Mouse (Mus musculus): ENCODE results near the gene H2afx. TPM values are rescaled to one million over a fixed set of nuclear protein-coding genes. Genes with fewer than 3 reads are reported as not detected.
"Not testable (repeated sequence)": the region's sequence is repeated elsewhere in the genome, so short reads cannot be mapped to it uniquely, and the experiment has no call there.

H2afx gene
- total and polyA plus RNA-seq, 2 experiments: 5.6 to 23.6 TPM

DNA sequence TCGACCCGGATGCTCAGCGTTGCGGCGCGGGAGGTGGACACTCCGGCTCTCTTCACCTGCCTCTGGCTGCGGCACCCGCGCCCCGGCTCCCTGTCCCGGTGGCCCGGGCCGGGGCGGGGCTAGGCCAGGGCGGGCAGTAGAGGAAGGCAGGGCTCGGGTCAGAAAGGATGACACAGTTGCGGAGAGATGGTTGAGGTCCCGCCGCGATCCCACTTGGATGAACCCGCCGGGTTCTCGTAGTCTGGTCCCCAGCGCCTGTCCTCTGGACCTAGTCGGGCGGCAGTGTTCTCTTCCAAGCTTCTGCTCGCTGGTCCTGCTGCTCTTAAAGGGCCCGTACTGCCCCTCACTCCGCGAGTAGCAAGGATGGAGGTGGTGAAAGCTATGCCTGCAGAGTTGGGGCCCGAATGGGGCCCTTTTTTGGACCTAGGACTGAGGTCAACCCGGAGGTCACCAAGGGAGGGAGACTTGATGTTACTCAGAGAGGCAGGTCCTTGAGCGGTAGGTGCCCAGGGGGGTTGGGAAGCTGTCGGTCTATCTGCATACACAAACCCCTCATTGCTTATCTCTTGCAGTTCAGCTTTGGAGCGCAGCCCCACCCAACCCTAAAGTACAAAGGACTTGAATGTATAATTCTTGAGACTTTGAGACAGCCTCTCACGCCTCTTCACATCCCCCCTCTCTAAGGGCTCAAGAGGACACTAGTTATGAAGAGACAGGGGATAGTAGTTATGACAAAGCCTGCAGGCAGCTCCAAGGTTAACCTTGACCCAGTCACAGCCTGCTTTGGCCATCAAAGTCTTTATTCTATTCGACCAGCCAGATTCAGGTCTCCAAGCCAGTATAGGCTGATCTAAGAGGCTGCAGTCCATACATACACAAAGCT, 46.2 kb upstream of the H2afx start, which contains the start of gene Abcg4:
TSS of gene Abcg4 (minus strand) at position 540 of the 883 bp plus-strand sequence.
- TF ChIP-seq CTCF (IDR thresholded peaks at IDR 0.05; ENCODE audit: low read depth, low read length) (no peak), POLR2A (IDR thresholded peaks at IDR 0.05; ENCODE audit: extremely low read depth, insufficient read depth, low read length) (no peak)
- DNase-seq (ENCODE audit: extremely low read depth, low read depth, low spot score): no peak
- peaks cover 4% of the 10 kb centered on the region; the same call in 1 of the 2 replicates for H3K4me1 ChIP-seq (ENCODE audit: control insufficient read depth, insufficient read depth, low read length)
- no peaks in the 10 kb centered on the region for H3K79me2 ChIP-seq (ENCODE audit: control insufficient read depth, insufficient read depth, low read length)
- peak within 1 kb of the TSS; percentile 31; the same call in 1 of the 2 replicates for H3K4me3 ChIP-seq (ENCODE audit: insufficient read depth, low read depth, low read length)
- H3K27me3 ChIP-seq (ENCODE audit: control insufficient read depth, insufficient read depth, low read length): peaks cover 13% of the 10 kb centered on the region
- H3K27ac ChIP-seq (replicated peaks; ENCODE audit: insufficient read depth, low read depth, low read length): no peak within 1 kb of the TSS
- 0 out of 2 replicates have a peak, but pooled peaks cover 2% of the 10 kb centered on the region for H3K36me3 ChIP-seq (ENCODE audit: control insufficient read depth, insufficient read depth, low read length)
- 3% methylated on average over 38 of the region's 38 CpGs for WGBS
- H3K9ac ChIP-seq (ENCODE audit: low read depth, low read length): peak within 1 kb of the TSS; percentile 14; the same call in 1 of the 2 replicates

DNA sequence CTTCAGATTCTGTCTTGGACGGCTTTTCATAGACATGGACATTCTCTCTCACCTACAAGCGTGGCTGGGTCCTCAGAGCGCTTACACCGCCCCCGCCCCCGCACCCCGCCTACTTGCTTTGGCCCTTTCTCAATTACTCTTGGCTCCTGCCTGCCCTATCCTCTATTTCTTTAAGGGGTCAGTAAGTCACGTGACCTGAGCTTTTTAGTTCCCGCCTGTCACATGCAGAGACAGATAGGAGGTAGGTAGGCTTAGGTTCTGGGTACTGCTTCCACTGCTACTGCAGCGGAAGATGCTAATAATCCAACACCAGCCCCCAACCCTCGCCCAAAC, 45.6 kb upstream of the H2afx start:
- 22% methylated on average over 11 of the region's 11 CpGs for WGBS
- H3K36me3 ChIP-seq (ENCODE audit: control insufficient read depth, insufficient read depth, low read length): peaks cover 4% of the 10 kb centered on the region; the same call in 1 of the 2 replicates
- peaks cover 13% of the 10 kb centered on the region for H3K27me3 ChIP-seq (ENCODE audit: control insufficient read depth, insufficient read depth, low read length)
- TF ChIP-seq POLR2A (IDR thresholded peaks at IDR 0.05; ENCODE audit: extremely low read depth, insufficient read depth, low read length) (no peak), CTCF (IDR thresholded peaks at IDR 0.05; ENCODE audit: low read depth, low read length) (no peak)
- H3K4me3 ChIP-seq (ENCODE audit: insufficient read depth, low read depth, low read length): no peak overlapping the region
- DNase-seq (ENCODE audit: extremely low read depth, low read depth, low spot score): no peak
- peaks cover 4% of the 10 kb centered on the region; the same call in 1 of the 2 replicates for H3K4me1 ChIP-seq (ENCODE audit: control insufficient read depth, insufficient read depth, low read length)
- H3K9ac ChIP-seq (ENCODE audit: low read depth, low read length): no peak overlapping the region
- H3K79me2 ChIP-seq (ENCODE audit: control insufficient read depth, insufficient read depth, low read length): no peaks in the 10 kb centered on the region
- H3K27ac ChIP-seq (replicated peaks; ENCODE audit: insufficient read depth, low read depth, low read length): no peak overlapping the region

DNA sequence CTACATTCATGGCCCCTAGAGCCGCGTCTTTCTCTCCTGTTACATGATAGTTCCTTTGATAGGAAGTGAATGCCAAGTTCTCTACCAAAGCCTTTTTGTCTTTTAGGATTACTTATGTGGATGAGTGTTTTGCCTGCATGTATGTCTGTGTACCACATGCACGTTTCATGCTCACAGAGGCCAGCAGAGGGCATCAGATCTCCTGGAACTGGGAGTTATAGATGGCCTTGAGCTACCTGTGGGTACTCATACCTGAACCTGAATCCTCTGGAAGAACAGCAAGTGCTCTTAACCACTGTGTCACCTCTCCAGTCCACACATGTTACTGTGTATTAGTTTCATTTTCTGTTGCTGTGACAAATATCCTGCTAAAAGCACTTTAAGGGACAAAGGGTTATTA, 42.0 kb upstream of the H2afx start:
- Histone ChIP-seq H3K27me3 (ENCODE audit: control insufficient read depth, insufficient read depth, low read length) (peaks cover 7% of the 10 kb centered on the region), H3K4me1 (ENCODE audit: control insufficient read depth, insufficient read depth, low read length) (peaks cover 4% of the 10 kb centered on the region; the same call in 1 of the 2 replicates), H3K9ac (ENCODE audit: low read depth, low read length) (no peak overlapping the region), H3K79me2 (ENCODE audit: control insufficient read depth, insufficient read depth, low read length) (no peaks in the 10 kb centered on the region), H3K36me3 (ENCODE audit: control insufficient read depth, insufficient read depth, low read length) (peaks cover 26% of the 10 kb centered on the region), H3K27ac (replicated peaks; ENCODE audit: insufficient read depth, low read depth, low read length) (no peak overlapping the region), H3K4me3 (ENCODE audit: insufficient read depth, low read depth, low read length) (no peak overlapping the region)
- no peak for TF ChIP-seq POLR2A (IDR thresholded peaks at IDR 0.05; ENCODE audit: extremely low read depth, insufficient read depth, low read length)
- peak; percentile 52; the same call in 1 of the 2 replicates for TF ChIP-seq CTCF (IDR thresholded peaks at IDR 0.05; ENCODE audit: low read depth, low read length)
- 70% methylated on average over 3 of the region's 3 CpGs for WGBS
- DNase-seq (ENCODE audit: extremely low read depth, low read depth, low spot score): peak; percentile 61

DNA sequence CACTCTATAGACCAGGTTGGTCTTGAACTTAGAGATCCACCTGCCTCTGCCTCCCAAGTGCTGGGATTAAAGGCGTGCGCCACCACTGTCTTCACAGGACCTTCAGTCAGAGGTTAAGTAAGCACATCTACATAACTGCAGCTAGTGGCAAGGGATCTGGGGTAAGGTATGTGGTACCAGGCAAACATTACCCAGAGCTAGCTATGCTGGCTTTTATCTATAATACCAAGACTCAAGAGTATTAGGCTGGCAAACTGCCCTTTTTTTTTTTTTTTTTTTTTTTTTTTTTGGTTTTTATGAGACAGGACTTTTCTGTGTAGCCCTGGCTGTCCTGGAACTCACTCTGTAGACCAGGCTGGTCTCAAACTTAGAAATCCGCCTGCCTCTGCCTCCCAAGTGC, 34.5 kb upstream of the H2afx start:
- H3K27me3 ChIP-seq (ENCODE audit: control insufficient read depth, insufficient read depth, low read length); H3K4me3 ChIP-seq (ENCODE audit: insufficient read depth, low read depth, low read length); H3K4me1 ChIP-seq (ENCODE audit: control insufficient read depth, insufficient read depth, low read length); H3K9ac ChIP-seq (ENCODE audit: low read depth, low read length); H3K79me2 ChIP-seq (ENCODE audit: control insufficient read depth, insufficient read depth, low read length); H3K27ac ChIP-seq (replicated peaks; ENCODE audit: insufficient read depth, low read depth, low read length); DNase-seq (ENCODE audit: extremely low read depth, low read depth, low spot score): not testable (repeated sequence)
- H3K36me3 ChIP-seq (ENCODE audit: control insufficient read depth, insufficient read depth, low read length): peaks cover 49% of the 10 kb centered on the region
- 95% methylated on average over 3 of the region's 3 CpGs for WGBS

DNA sequence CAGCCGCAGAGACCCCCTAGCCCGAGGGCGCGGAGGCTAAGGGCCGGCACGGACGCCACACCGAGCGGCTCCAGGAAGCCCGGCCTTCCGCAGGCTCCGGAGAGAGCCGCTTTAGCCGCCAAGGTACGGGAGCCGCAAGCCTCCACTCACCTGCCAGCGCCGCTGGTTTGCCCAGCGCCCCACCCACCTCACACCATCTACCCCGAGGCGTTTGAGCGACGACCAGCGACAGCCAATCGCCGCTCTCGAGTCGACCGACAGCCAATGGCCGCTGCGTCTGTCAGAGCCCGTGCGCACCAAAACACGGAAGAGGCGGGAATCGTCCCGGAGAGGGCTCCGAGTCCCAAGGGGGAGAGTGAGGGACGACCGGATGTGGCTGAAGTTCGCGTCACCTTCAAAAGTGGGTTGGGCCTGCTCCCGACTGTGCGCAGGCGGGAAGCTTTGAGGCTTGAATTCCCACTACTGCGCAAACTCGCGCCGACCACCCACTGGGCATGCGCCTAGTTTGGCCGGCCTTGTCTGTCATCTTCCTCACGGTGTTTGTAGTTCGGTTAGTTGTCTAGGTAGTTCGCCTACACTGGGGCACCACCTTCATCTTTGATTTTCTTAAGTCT, 28.9 kb upstream of the H2afx start, which contains the start of gene Hinfp:
TSS of gene Hinfp (minus strand) at position 206 of the 614 bp plus-strand sequence.
- Histone ChIP-seq H3K4me1 (ENCODE audit: control insufficient read depth, insufficient read depth, low read length) (peaks cover 11% of the 10 kb centered on the region), H3K27me3 (ENCODE audit: control insufficient read depth, insufficient read depth, low read length) (no peaks in the 10 kb centered on the region), H3K79me2 (ENCODE audit: control insufficient read depth, insufficient read depth, low read length) (peaks cover 7% of the 10 kb centered on the region; the same call in 1 of the 2 replicates), H3K4me3 (ENCODE audit: insufficient read depth, low read depth, low read length) (peak within 1 kb of the TSS; percentile 98), H3K27ac (replicated peaks; ENCODE audit: insufficient read depth, low read depth, low read length) (peak within 1 kb of the TSS; percentile 75), H3K36me3 (ENCODE audit: control insufficient read depth, insufficient read depth, low read length) (peaks cover 11% of the 10 kb centered on the region), H3K9ac (ENCODE audit: low read depth, low read length) (peak within 1 kb of the TSS; percentile 89)
- under 1% methylated on average over 51 of the region's 54 CpGs for WGBS
- TF ChIP-seq CTCF (IDR thresholded peaks at IDR 0.05; ENCODE audit: low read depth, low read length) (no peak), POLR2A (IDR thresholded peaks at IDR 0.05; ENCODE audit: extremely low read depth, insufficient read depth, low read length) (peak; percentile 92)
- DNase-seq (ENCODE audit: extremely low read depth, low read depth, low spot score): peak; percentile 95
